Mouse (Mus musculus): ENCODE data around the gene Ginm1.
"Not testable (repeated sequence)": the region's sequence is repeated elsewhere in the genome, so short reads cannot be mapped to it uniquely, and the experiment has no call there.

Gene Ginm1

DNA sequence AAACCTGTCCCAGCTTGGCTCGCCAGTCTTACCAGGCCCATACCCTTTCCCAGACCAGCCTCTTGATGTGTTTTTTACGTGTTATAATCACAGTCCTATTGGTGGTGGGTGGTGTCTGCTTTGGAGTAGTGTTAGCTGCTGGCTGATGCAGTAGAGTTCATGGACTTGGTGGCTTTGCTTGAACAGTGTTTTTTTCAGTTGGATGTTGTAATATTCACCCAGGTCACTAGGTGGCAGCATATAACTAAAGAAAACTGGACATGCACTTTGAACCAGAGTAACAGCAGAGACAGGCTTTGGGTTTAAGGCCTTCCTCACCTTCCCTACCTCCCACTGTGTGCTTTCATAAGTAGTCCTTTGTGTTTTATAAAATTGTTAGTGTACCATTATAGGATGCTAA is 17.3 kb upstream of the Ginm1 start:
- peak; percentile 68 for DNase-seq (ENCODE audit: low read depth)

DNA sequence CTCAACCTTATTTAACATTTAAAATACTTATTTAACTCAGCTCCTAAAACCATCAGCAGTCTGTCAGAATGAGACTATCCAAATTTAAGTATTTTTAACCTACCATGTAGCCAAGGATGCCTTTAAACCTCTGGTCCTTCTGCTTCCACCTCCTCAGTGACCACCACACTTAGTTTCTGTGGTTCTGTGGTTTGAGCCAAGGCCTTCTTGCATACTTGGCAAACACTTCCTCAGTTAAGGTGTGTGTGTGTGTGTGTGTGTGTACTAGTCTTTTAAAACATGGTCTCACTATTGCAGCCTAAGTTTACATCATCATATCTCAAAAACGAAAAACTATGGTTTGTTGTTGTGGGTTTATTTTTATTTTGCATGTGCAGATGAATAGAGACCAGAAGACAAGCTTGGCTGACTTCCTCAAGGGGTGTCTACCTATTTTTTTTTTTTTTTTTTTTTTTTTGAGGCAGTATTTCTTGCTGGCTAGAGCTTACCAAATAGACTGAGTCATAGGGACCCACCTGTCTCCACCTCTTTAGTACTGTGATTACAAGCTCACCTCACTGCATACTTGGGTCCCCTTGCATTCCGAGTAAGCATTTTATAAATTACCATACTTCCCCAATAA is 10.0 kb upstream of the Ginm1 start:
- no peak for DNase-seq (ENCODE audit: low read depth)

DNA sequence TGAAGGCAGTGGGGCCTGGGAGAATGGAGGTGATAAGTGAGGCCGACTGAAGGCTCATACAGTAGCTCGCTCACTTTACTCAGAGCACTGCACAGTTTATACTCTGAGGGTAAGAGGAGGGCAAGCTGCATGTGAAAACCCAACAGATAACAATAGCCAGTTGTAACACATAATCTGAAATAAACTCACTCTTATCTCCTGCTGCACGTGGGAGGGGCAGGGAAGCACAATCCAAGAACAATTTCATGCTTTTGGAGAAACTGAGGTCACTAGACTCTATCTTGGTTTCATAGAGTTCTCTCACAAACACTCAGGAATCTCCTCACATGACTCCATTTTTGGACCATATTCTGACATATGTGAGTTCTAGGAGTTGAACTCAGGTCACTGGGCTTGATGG is 8.6 kb upstream of the Ginm1 start:
- DNase-seq (ENCODE audit: low read depth), result no peak

DNA sequence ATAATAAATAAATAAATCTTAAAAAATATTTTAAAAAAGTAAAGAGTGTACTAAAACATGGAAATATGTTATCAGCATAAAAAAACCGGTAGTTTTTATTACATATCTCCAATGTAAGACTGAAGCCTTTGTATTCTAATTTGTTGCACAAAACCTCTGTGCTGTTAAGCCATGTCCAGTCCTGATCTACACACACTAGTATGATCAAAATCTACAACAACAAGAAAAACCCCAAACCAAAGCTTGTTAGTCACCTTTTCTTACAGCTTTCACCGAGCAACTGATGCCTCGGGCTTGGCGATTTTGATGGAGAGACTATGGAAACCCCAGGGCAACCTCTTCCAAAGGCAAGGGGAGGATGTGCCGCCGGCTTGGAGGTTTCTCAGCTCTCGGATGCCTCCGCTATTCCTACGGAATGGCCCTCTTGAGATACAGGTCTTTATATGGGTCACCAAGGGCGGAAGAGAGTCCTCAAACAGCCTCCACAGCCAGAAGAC is 322 bp downstream of the Ginm1 start:
- DNase-seq (ENCODE audit: low read depth), result no peak

DNA sequence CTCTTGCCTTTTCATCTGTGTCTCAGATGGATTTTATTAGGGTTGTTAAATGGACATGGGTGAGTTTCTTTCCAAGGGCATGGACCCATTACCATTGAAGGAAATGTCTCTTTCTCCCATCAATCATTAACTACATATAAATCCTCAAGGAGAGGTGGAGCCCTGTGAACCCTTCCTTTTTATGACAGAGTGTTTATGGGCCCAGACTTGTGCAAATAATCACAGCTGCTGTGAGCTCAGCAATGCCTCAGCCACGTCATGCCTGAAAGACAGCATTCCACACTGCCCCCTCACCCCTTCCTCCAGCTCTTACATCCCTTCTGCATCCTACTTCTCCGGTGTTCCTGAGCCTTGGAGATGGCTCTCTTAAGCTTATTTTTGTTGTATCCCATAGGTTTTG is 5.3 kb downstream of the Ginm1 start:
- no peak for DNase-seq (ENCODE audit: low read depth)

DNA sequence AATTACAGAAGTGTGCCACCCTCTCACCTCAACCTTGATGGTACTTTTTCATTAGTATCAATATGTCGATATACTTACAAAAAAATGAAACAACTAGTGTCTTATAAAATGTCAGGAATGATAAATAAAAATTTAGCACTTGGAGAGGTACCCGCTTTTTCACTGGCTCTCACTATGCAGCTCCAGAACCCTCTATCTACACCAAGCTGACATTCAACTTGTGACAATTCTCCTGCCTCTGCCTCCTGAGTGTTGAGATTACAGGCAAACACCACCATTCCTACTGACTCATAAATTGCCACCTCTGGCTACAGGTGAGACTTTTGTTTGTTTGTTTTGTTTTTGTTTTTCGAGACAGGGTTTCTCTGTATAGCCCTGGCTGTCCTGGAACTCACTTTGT is 11.4 kb downstream of the Ginm1 start:
- DNase-seq (ENCODE audit: low read depth), result no peak

DNA sequence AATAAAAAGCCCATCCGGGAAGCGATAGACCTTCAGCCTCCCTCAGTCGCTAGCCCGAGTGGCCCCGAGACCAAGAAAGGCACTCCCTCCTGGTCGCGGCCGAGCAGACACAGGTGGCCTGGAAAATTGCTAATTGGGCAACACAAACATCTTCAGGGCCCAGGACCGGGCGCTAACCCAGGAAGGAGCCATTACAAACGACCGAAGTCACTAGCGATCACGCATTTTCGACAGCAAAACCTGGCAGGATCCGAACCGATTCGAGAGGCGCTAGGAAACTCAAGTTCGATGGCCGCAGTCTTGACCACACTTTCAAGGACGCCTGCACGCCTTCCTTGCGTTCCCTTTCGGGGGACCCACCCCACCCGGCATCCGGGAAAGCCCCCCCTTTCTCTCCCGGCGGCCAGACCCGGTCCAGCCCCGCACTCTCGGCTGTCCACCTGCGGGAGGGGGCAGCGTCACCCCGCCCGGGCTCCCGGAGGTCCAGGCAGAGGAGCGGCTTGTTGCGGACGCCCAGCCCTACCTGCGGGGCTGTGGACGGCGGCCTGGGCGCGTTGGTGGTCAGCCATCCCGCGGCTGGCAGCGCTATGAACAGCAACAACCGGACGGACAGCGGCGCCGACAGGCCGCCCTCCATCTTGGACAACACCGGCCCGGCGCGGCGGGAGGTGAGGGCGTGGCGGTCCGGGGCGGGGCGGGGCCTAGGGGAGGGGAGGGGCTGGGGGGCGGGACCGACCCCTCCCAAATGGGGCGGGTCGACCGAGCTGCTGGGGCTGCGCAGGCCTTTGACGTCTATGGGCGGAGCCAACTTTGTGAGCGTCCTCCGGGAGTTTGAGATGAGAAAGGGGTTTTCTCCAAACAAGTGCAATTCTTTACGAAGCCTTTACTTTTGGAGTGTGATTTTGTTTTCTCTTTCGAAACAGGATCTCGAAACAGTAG is 12.1 kb downstream of the Ginm1 start:
- DNase-seq (ENCODE audit: low read depth), result peak; percentile 86

DNA sequence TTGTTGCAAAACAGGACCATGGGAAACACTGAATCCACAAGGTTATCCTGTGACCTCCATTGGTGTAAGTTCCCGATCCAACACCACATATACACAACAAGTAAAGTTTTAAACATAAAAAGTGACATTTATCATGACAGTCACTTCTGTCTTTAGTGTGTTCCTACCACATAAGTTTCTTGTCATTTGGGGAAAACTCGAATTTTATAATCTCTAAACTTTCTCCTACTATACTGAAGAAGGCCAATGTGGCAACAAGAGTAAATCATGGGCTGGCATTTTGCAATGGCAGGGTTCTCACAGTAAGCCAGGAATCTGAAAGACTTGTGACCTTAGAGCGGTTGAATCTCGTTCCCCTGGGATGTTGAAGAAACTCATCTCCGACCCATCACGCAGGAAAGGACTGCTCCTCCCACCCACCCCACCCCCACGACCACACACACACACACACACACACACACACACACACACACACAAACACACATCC is 12.8 kb downstream of the Ginm1 start:
- DNase-seq (ENCODE audit: low read depth), result no peak

DNA sequence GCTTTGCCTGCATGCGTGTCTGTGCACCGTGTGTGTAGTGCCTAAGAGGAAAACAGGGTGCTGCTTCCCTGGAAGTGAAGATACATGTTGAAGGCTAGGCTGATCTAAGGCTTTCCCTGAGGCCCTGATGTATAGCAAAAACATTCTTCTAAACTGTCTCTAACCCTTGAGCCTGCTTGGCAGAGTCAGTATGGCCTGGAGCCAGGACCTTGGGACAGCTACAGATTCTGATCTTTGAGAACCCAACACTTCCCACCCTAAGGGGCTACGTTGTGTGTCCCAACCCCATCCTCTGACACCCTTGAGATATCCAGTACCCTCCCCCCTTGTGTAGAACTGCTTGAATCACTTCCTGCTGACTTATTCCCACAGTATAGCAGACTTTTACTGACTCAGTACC is 14.3 kb downstream of the Ginm1 start:
- DNase-seq (ENCODE audit: low read depth), result no peak

DNA sequence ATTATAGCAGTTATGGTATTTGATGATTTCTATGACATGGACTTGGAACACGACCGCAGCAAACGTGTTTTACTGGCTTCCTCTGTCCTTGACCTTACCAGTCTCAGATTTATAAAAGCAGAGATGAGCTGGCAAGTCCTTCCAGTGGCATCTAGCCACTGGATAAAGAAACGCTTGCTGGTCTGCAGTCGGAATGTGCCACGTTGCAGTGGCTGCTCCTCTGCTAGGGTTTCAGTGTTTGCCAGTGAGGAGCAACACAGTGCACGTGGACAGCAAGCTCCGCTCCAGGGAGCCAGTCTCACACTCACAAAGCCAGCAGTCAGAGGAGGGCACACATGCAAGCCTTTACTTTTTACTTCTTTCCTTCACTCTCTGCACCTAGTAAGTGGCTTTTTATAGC is 17.2 kb downstream of the Ginm1 start:
- no peak for DNase-seq (ENCODE audit: low read depth)

DNA sequence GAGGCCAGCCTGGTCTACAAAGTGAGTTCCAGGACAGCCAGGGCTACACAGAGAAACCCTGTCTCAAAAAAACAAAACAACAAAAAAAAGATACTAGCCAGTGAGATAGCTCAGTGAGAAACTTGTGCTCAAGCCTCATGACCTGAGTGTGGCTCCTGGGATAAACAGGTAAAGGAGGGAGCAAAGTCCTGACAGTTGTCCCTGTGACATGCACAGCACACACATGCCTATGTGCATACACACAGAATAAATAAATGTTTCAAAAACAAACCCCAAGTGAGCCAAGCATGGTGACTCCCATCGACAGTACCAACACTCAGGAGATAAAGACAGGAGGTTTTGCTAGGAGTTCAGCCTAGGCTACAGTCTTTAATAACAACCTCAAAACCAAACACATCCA is 19.9 kb downstream of the Ginm1 start:
- DNase-seq (ENCODE audit: low read depth), result no peak

DNA sequence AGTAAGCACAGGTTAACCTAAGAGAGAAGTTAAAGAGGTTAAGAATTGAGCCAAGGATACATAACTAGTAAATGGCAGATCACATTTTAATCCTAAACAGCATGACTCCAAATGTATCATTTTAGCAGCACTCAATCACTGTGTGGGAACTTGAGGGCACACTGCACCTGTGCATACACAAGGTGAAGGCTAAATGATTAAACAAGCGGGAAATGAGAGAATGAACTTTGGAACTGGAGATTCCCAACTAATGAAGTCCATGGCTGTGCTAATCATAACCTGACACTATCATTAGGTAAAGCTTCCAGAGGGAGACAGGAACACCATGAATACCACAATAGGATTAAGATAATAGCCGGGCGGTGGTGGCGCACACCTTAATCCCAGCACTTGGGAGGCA is 20.3 kb downstream of the Ginm1 start:
- no peak for DNase-seq (ENCODE audit: low read depth)

DNA sequence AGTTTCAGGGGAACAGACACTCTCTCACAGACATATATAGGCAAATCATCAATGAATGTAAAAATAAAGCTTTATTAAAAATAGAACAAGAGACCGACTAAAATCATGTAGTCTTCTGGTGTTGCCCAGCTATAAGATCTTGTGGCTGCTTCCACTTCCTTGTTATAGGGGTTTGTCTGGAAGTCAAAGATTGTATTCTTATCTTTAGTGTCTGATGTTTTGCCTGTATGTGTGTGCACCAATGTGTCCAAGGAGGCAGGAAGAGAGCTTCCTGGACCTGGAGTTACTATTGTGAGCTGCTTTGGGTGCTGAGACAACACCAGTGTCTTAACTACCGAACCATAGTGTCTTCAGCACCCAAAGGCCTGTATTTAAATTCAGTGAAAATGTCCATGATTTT is 35.1 kb downstream of the Ginm1 start:
- no peak for DNase-seq (ENCODE audit: low read depth)

DNA sequence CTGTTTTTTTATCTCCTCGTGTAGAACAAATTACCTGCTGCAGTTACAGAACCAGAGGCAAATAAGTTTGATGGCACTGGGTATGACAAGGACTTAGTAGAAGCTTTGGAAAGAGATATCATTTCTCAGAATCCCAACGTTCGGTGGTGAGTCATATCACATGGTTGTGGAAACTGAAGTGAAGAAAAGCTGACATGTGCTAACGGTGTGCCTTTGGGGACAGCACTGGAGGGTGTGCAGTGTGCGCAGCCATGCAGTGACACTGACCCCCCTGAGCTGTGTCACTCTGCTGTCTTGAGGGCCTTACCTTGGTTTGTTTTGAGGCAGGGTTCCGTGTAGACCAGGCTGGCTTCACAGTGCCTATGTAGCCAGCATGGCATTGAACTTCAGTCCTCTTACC is 43.9 kb downstream of the Ginm1 start:
- DNase-seq (ENCODE audit: low read depth), result no peak

DNA sequence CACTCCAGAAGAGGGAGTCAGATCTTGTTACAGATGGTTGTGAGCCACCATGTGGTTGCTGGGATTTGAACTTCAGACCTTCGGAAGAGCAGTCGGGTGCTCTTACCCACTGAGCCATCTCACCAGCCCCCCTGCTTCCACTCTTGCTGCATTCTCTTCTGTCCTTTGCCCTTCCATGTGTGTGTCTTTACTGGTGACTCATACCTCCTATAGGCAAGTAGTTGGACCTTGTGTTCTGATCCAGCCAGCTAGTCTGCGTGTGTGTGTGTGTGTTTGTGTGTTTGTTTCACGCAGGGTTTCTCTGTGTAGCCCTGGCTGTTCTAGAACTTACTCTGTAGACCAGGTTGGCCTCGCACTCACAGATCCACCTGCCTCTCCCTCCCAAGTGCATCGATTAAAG is 47.1 kb downstream of the Ginm1 start:
- not testable (repeated sequence) for DNase-seq (ENCODE audit: low read depth)

DNA sequence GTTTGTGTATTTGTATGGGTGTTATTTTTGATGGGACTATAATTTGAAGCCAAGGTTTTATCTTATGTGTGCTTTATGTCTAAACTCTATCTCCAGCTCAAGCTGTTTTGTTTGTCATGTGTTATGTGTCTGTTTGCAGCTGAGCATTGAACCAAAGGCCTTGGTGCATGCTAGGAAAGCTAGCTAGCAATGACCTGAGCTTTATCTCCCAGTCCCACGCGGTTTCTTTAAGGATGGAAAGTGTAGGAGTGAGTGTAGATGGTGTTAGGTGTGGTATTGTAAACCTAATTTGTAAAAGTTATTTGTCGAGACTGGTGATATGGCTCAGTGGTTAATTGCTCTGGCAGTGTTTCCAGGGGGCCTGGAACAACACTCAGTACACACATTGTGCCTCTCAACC is 54.7 kb downstream of the Ginm1 start:
- no peak for DNase-seq (ENCODE audit: low read depth)

DNA sequence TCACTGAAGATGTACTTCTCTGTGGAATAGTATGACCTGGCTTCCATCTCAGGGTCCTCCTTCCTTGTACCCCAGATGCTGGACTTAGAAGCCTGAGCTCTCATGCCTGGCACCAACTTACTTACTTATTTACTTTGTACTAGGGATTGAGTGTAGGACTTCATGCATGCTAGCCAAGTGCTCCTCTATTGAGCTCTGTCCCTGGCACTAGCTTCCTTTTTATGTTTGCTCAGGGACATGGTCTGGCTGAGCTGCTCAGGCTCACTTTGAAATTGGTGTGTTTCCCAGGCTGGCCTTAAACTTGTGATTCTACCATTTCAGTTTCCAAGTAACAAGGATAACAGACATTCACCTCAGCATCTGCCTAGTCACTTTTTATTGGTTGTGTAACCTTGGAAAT is 55.5 kb downstream of the Ginm1 start:
- no peak for DNase-seq (ENCODE audit: low read depth)

DNA sequence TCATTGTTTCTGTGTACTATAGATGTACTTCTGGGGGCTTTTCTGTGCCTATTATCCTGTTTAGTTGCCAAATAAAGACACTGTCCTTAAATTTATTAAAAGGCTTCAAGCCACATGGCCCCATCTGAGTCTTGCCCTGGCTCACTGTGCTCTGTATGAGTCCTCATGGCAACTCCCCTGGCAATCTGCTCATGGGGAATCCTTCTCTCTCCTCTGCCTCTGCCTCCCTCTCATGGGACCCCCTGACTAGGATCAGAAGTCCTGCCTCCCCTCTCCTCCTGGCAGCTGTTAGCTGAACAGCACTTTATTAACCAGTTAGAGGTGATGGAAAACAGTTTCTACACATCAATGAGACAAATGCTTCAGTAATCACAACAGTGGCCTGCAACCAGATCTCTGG is 61.0 kb downstream of the Ginm1 start:
- DNase-seq (ENCODE audit: low read depth), result no peak

DNA sequence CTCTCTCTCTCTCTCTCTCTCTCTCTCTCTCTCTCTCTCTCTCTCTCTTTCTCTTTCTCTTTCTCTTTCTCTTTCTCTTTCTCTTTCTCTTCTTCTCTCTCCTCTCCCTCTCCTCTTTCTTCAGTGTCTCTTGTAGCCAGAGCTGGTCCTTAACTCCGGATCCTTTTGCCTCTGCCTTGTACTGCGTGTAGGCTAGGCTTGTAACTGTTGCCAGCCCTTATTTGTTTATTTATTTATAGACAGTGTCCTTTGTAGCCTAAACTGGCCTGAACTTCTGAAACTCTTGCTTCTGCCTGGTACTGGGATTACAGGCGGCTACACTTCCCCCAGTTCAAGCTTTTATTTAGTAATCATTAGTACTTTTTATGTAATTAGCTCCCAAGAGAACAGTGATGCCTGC is 65.6 kb downstream of the Ginm1 start:
- DNase-seq (ENCODE audit: low read depth), result no peak

DNA sequence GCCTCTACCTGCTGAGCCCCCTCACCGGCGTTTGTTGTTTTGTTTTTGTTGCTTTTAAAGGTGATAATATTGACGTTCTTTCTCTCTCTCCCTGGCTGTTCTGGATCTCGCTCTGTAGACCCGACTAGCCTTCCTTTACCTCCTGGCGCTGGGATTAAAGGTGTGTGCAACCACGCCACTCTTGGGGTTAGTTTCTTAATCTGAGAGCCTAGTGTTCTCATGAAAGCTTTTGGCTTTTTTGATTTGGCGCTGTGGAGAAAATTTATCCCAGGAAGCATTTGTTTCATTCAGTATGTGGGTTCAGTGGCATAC is 66.2 kb downstream of the Ginm1 start:
- DNase-seq (ENCODE audit: low read depth), result no peak

DNA sequence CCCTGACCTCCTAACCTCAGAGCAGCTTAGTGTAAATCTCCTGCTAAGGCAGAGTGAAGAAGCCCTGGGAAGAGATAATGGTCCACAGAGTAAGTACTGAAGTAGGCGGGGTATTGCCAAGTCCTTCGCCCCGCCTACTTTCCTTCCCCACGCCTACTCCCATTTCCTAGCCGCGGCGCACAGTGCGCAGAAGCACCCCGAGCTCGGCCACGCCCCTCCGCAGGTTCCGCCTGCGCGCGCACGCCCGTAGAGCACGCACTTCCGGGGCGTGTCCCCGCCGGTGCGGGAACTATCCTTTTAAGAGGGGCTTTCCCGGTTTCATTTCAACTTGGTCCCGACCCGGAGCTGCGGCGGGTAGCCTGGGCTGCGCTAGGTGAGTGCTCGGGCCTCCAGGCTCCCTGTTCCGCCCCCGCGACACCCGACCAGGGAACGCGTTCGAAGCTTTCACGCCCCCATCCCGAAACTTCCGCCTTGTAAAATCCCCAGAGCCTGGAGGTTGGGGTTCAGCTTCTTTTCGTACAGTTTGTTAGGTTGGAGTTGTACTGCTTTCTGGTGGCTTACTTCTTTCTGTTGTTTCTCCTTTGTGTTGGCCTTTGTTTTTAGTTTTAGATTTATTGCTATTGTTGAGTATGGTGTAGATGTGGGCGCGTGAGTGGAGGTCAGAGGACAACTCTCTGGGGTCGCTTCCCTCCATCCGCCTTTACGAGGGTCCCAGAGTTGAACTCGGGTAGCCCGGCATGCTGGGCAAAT is 66.7 kb downstream of the Ginm1 start, which contains the start of gene Katna1:
Gene Katna1, plus strand, starts transcription at position 250 of the 750 bp plus-strand sequence.
- peak; percentile 93 for DNase-seq (ENCODE audit: low read depth)

All from c-Kit-positive CD71-negative TER-119-negative erythroid progenitor cells, embryonic 14.5 days (primary cell).